Mouse (Mus musculus): ENCODE results near the gene Shank1.

DNA sequence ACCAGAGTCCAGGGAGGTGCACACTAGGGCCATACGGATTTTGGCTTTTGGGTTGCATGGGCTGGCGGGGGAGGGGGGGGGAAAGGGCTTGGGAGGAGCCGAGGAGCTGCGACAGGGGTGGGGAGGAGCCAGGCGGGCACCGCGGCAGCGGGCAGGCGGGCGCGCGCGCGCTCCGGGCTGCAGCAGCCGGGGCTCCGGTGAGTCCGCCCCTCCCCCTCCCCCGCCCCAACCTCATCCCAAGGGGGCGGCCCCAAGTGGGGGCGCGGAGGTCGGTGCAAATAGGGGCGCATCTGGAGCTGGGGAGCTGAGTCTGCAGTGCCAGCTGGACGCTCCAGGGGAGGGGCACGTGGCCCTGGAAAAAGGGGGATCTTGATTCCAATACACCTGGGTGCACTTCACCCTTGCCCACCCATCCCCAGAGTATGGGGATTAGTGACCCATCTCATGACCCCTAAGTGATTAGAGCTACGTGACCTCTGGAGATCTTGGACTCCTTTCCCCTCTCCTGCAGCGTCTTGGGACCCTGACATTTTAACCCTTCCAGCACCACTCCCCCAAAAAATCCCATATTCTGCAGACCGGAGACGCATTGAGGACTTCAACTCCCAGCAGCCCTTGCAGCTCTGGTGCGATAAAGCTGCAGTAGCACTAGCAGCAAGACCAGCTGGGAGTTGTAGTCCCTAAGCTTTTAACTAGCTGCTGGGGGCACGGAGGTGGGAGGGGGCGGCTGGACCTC, 74.1 kb downstream of the Shank1 start, which contains the start of gene Syt3:
- TF ChIP-seq CTCF (IDR thresholded peaks at IDR 0.05; ENCODE audit: extremely low read depth, insufficient read length, insufficient replicate concordance, low read depth, low read length) (no peak), POLR2A (IDR thresholded peaks at IDR 0.05; ENCODE audit: low read depth, low read length) (no peak)
